Mouse (Mus musculus): ENCODE results near the gene Gpat3.

GRCm38 (mm10) chr5:100929698-100930097 is 84.2 kb downstream of the Gpat3 start:
- no peak for TF ChIP-seq CTCF (IDR thresholded peaks at IDR 0.05; ENCODE audit: low read depth, low read length)
- no peak for TF ChIP-seq POLR2A (IDR thresholded peaks at IDR 0.05; ENCODE audit: borderline replicate concordance, low read depth, low read length)
